Mouse (Mus musculus): ENCODE data around the gene Nbea. TPM values are rescaled to one million over a fixed set of nuclear protein-coding genes. Genes with fewer than 3 reads are reported as not detected.

Gene Nbea
- polyA plus RNA-seq, 1 experiment from 2014 or later: 0.59 TPM

- Histone ChIP-seq H3K27ac (ENCODE audit: low read length) (no peak overlapping the region), H3K4me2 (ENCODE audit: low read depth, low read length) (no peak overlapping the region), H3K9me3 (replicated peaks; ENCODE audit: control insufficient read depth, low read length) (no peaks in the 10 kb centered on the region), H3K4me3 (ENCODE audit: low read depth, low read length) (no peak overlapping the region), H3K9ac (ENCODE audit: low read depth, low read length) (no peak overlapping the region), H3K4me1 (ENCODE audit: control insufficient read depth, low read depth, low read length) (no peaks in the 10 kb centered on the region), H3K36me3 (ENCODE audit: control insufficient read depth, insufficient read depth) (no peaks in the 10 kb centered on the region), H3K27me3 (ENCODE audit: control insufficient read depth, insufficient read depth, low read depth, low read length) (no peaks in the 10 kb centered on the region)
- ATAC-seq (ENCODE audit: low read depth): no peak
- WGBS (ENCODE audit: insufficient replicate concordance): 58% methylated on average over 5 of the region's 5 CpGs
Observed at GRCm38 (mm10) chr3:55665928-55666327, 517.6 kb downstream of the Nbea start.

DNA sequence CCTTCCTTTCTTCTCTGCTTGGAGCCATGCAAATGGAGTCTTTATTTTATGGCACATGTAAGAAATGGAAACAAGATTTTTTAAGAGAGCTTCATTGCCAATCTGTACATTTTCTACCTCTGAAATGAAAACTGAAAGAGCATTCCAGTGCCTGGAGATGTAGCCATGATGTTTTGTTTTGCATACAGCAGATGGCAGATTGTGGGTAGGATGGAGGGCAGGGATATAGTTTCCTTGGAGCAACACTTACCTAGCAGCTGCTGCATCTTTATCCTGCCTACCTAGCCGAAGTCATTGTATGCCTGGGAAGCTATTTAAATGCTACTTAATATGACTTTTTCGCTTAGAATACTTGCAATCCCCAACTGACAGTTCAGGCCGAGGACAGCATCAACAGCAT, 518.8 kb downstream of the Nbea start:
- H3K4me1 ChIP-seq (ENCODE audit: control insufficient read depth, low read depth, low read length): no peaks in the 10 kb centered on the region
- H3K27ac ChIP-seq (ENCODE audit: low read length): no peak overlapping the region
- ATAC-seq (ENCODE audit: low read depth): no peak
- no peaks in the 10 kb centered on the region for H3K9me3 ChIP-seq (replicated peaks; ENCODE audit: control insufficient read depth, low read length)
- no peak overlapping the region for H3K4me3 ChIP-seq (ENCODE audit: low read depth, low read length)
- 55% methylated on average over 3 of the region's 3 CpGs for WGBS (ENCODE audit: insufficient replicate concordance)
- H3K27me3 ChIP-seq (ENCODE audit: control insufficient read depth, insufficient read depth, low read depth, low read length): no peaks in the 10 kb centered on the region
- H3K9ac ChIP-seq (ENCODE audit: low read depth, low read length): no peak overlapping the region
- H3K4me2 ChIP-seq (ENCODE audit: low read depth, low read length): no peak overlapping the region
- H3K36me3 ChIP-seq (ENCODE audit: control insufficient read depth, insufficient read depth): no peaks in the 10 kb centered on the region

- Histone ChIP-seq H3K9ac (ENCODE audit: low read depth, low read length) (no peak overlapping the region), H3K4me3 (ENCODE audit: low read depth, low read length) (no peak overlapping the region), H3K9me3 (replicated peaks; ENCODE audit: control insufficient read depth, low read length) (no peaks in the 10 kb centered on the region), H3K27ac (ENCODE audit: low read length) (no peak overlapping the region), H3K27me3 (ENCODE audit: control insufficient read depth, insufficient read depth, low read depth, low read length) (no peaks in the 10 kb centered on the region), H3K36me3 (ENCODE audit: control insufficient read depth, insufficient read depth) (no peaks in the 10 kb centered on the region), H3K4me1 (ENCODE audit: control insufficient read depth, low read depth, low read length) (no peaks in the 10 kb centered on the region), H3K4me2 (ENCODE audit: low read depth, low read length) (no peak overlapping the region)
- no peak for ATAC-seq (ENCODE audit: low read depth)
- 48% methylated on average over 8 of the region's 9 CpGs for WGBS (ENCODE audit: insufficient replicate concordance)
Observed at GRCm38 (mm10) chr3:55661678-55662445, 521.6 kb downstream of the Nbea start.

- Histone ChIP-seq H3K9ac (ENCODE audit: low read depth, low read length) (no peak overlapping the region), H3K4me3 (ENCODE audit: low read depth, low read length) (no peak overlapping the region), H3K4me2 (ENCODE audit: low read depth, low read length) (no peak overlapping the region), H3K27me3 (ENCODE audit: control insufficient read depth, insufficient read depth, low read depth, low read length) (no peaks in the 10 kb centered on the region), H3K27ac (ENCODE audit: low read length) (no peak overlapping the region), H3K4me1 (ENCODE audit: control insufficient read depth, low read depth, low read length) (no peaks in the 10 kb centered on the region), H3K9me3 (replicated peaks; ENCODE audit: control insufficient read depth, low read length) (no peaks in the 10 kb centered on the region), H3K36me3 (ENCODE audit: control insufficient read depth, insufficient read depth) (no peaks in the 10 kb centered on the region)
- ATAC-seq (ENCODE audit: low read depth): no peak
- WGBS (ENCODE audit: insufficient replicate concordance): 57% methylated on average over 10 of the region's 10 CpGs
Observed at GRCm38 (mm10) chr3:55660261-55660838, 523.2 kb downstream of the Nbea start.

GRCm38 (mm10) chr3:55659558-55660215, 523.8 kb downstream of the Nbea start:
- Histone ChIP-seq H3K9ac (ENCODE audit: low read depth, low read length) (no peak overlapping the region), H3K27me3 (ENCODE audit: control insufficient read depth, insufficient read depth, low read depth, low read length) (no peaks in the 10 kb centered on the region), H3K27ac (ENCODE audit: low read length) (no peak overlapping the region), H3K9me3 (replicated peaks; ENCODE audit: control insufficient read depth, low read length) (no peaks in the 10 kb centered on the region), H3K4me1 (ENCODE audit: control insufficient read depth, low read depth, low read length) (no peaks in the 10 kb centered on the region), H3K4me3 (ENCODE audit: low read depth, low read length) (no peak overlapping the region), H3K4me2 (ENCODE audit: low read depth, low read length) (no peak overlapping the region), H3K36me3 (ENCODE audit: control insufficient read depth, insufficient read depth) (no peaks in the 10 kb centered on the region)
- ATAC-seq (ENCODE audit: low read depth): no peak
- 56% methylated on average over 7 of the region's 7 CpGs for WGBS (ENCODE audit: insufficient replicate concordance)

DNA sequence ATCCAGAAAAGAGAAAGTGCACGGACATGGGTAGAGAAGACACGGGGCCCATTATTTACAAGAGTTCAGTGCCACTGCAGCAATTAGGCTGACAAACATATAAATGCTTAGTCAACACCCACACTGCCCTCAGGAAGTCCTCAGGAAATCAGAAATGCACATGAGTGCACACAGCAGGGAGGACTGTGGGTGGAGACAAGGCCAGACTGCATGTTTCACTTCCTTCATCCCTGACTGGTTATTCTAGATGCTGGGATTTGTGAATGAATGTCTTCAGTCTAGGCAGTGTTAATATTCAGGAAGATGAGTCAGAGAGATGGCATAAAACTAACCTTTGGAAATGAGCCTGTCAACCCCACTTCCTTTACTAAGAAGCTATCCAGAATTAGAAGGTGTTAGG, 531.2 kb downstream of the Nbea start:
- H3K9me3 ChIP-seq (replicated peaks; ENCODE audit: control insufficient read depth, low read length): no peaks in the 10 kb centered on the region
- H3K4me2 ChIP-seq (ENCODE audit: low read depth, low read length): no peak overlapping the region
- no peaks in the 10 kb centered on the region for H3K36me3 ChIP-seq (ENCODE audit: control insufficient read depth, insufficient read depth)
- H3K9ac ChIP-seq (ENCODE audit: low read depth, low read length): no peak overlapping the region
- no peaks in the 10 kb centered on the region for H3K4me1 ChIP-seq (ENCODE audit: control insufficient read depth, low read depth, low read length)
- no peak overlapping the region for H3K27ac ChIP-seq (ENCODE audit: low read length)
- 16% methylated on average over 2 of the region's 2 CpGs for WGBS (ENCODE audit: insufficient replicate concordance)
- peak; percentile 59 for ATAC-seq (ENCODE audit: low read depth)
- no peak overlapping the region for H3K4me3 ChIP-seq (ENCODE audit: low read depth, low read length)
- no peaks in the 10 kb centered on the region for H3K27me3 ChIP-seq (ENCODE audit: control insufficient read depth, insufficient read depth, low read depth, low read length)

DNA sequence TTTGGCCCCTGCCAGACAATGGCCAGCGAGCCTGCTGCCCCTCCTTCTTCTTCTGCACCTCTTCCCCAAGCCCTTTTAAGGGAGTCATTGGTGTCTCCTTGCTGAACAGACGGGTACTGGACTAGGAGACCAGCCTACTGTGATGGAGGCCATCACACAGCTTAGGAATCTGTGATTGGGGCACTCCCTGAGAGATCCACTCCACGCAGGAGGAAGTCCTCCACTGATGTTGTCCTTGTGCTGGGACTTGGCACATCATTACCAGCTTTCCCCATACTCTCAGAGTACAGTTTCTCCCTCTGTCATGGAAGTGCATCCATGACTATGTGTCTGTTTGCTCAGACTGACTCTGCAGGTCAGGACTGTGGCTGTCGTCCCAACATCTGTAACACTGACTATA, 531.6 kb downstream of the Nbea start:
- 49% methylated on average over 4 of the region's 4 CpGs for WGBS (ENCODE audit: insufficient replicate concordance)
- no peaks in the 10 kb centered on the region for H3K4me1 ChIP-seq (ENCODE audit: control insufficient read depth, low read depth, low read length)
- no peak for ATAC-seq (ENCODE audit: low read depth)
- H3K9ac ChIP-seq (ENCODE audit: low read depth, low read length): no peak overlapping the region
- no peaks in the 10 kb centered on the region for H3K9me3 ChIP-seq (replicated peaks; ENCODE audit: control insufficient read depth, low read length)
- H3K27me3 ChIP-seq (ENCODE audit: control insufficient read depth, insufficient read depth, low read depth, low read length): no peaks in the 10 kb centered on the region
- H3K4me3 ChIP-seq (ENCODE audit: low read depth, low read length): no peak overlapping the region
- no peak overlapping the region for H3K4me2 ChIP-seq (ENCODE audit: low read depth, low read length)
- H3K36me3 ChIP-seq (ENCODE audit: control insufficient read depth, insufficient read depth): no peaks in the 10 kb centered on the region
- no peak overlapping the region for H3K27ac ChIP-seq (ENCODE audit: low read length)

DNA sequence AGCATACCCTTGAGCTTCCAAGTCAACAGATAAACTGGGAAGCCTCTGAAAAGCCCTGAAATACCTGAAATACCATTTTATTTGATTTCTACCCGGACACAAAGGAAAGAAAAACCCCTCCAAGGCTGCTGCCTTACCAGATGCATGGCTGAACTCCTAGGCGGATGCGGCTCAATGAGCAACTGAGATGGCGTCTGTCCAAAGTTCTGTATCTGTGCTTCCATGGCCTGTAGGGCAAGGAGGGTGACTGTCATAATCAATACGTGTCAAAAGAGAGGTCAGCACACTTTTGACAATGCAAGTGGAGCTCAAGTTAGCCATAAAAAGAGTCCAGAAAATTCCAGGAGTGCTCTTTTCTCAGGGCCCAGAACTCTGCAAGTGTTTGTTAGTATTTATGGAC, 534.0 kb downstream of the Nbea start:
- 63% methylated on average over 5 of the region's 5 CpGs for WGBS (ENCODE audit: insufficient replicate concordance)
- ATAC-seq (ENCODE audit: low read depth): no peak
- Histone ChIP-seq H3K9ac (ENCODE audit: low read depth, low read length) (no peak overlapping the region), H3K27ac (ENCODE audit: low read length) (no peak overlapping the region), H3K4me2 (ENCODE audit: low read depth, low read length) (no peak overlapping the region), H3K36me3 (ENCODE audit: control insufficient read depth, insufficient read depth) (no peaks in the 10 kb centered on the region), H3K9me3 (replicated peaks; ENCODE audit: control insufficient read depth, low read length) (no peaks in the 10 kb centered on the region), H3K27me3 (ENCODE audit: control insufficient read depth, insufficient read depth, low read depth, low read length) (no peaks in the 10 kb centered on the region), H3K4me3 (ENCODE audit: low read depth, low read length) (no peak overlapping the region), H3K4me1 (ENCODE audit: control insufficient read depth, low read depth, low read length) (no peaks in the 10 kb centered on the region)

GRCm38 (mm10) chr3:55648299-55648698, 535.2 kb downstream of the Nbea start:
- H3K9me3 ChIP-seq (replicated peaks; ENCODE audit: control insufficient read depth, low read length): no peaks in the 10 kb centered on the region
- H3K27ac ChIP-seq (ENCODE audit: low read length): no peak overlapping the region
- H3K36me3 ChIP-seq (ENCODE audit: control insufficient read depth, insufficient read depth): no peaks in the 10 kb centered on the region
- H3K4me3 ChIP-seq (ENCODE audit: low read depth, low read length): no peak overlapping the region
- H3K9ac ChIP-seq (ENCODE audit: low read depth, low read length): no peak overlapping the region
- 53% methylated on average over 4 of the region's 4 CpGs for WGBS (ENCODE audit: insufficient replicate concordance)
- no peak overlapping the region for H3K4me2 ChIP-seq (ENCODE audit: low read depth, low read length)
- no peak for ATAC-seq (ENCODE audit: low read depth)
- no peaks in the 10 kb centered on the region for H3K27me3 ChIP-seq (ENCODE audit: control insufficient read depth, insufficient read depth, low read depth, low read length)
- no peaks in the 10 kb centered on the region for H3K4me1 ChIP-seq (ENCODE audit: control insufficient read depth, low read depth, low read length)

Measured in liver, embryonic 16.5 days (tissue).